Mouse (Mus musculus): ENCODE measurements around the gene Cep78.
"Not testable (repeated sequence)": the region's sequence is repeated elsewhere in the genome, so short reads cannot be mapped to it uniquely, and the experiment has no call there.

Cep78 gene

GRCm38 (mm10) chr19:15984449-15985171 is at the start of gene Cep78:
Cep78 (minus strand) TSS chr19:15984989.
- no peak for DNase-seq (ENCODE audit: extremely low read depth, low read depth, low spot score)

GRCm38 (mm10) chr19:16031276-16031675 is 46.5 kb upstream of the Cep78 start:
- no peak for DNase-seq (ENCODE audit: extremely low read depth, low read depth, low spot score)

- not testable (repeated sequence) for DNase-seq (ENCODE audit: extremely low read depth, low read depth, low spot score)
These were observed 44.5 kb upstream of the Cep78 start for GRCm38 (mm10) chr19:16029253-16029771.

GRCm38 (mm10) chr19:16028746-16029252 is 44.0 kb upstream of the Cep78 start:
- DNase-seq (ENCODE audit: extremely low read depth, low read depth, low spot score): no peak

- no peak for DNase-seq (ENCODE audit: extremely low read depth, low read depth, low spot score)
These were observed 43.3 kb upstream of the Cep78 start for GRCm38 (mm10) chr19:16027876-16028670.

GRCm38 (mm10) chr19:16026276-16026675 is 41.5 kb upstream of the Cep78 start:
- no peak for DNase-seq (ENCODE audit: extremely low read depth, low read depth, low spot score)

GRCm38 (mm10) chr19:16022178-16022577 is 37.4 kb upstream of the Cep78 start:
- no peak for DNase-seq (ENCODE audit: extremely low read depth, low read depth, low spot score)

GRCm38 (mm10) chr19:16016171-16016570 is 31.4 kb upstream of the Cep78 start:
- no peak for DNase-seq (ENCODE audit: extremely low read depth, low read depth, low spot score)

- no peak for DNase-seq (ENCODE audit: extremely low read depth, low read depth, low spot score)
These were observed 30.6 kb upstream of the Cep78 start for GRCm38 (mm10) chr19:16015191-16015968.

- no peak for DNase-seq (ENCODE audit: extremely low read depth, low read depth, low spot score)
These were observed 25.1 kb upstream of the Cep78 start for GRCm38 (mm10) chr19:16009746-16010337.

- no peak for DNase-seq (ENCODE audit: extremely low read depth, low read depth, low spot score)
These were observed 24.3 kb upstream of the Cep78 start for GRCm38 (mm10) chr19:16009111-16009510.

GRCm38 (mm10) chr19:16007131-16007530 is 22.3 kb upstream of the Cep78 start:
- no peak for DNase-seq (ENCODE audit: extremely low read depth, low read depth, low spot score)

- no peak for DNase-seq (ENCODE audit: extremely low read depth, low read depth, low spot score)
These were observed 13.4 kb upstream of the Cep78 start for GRCm38 (mm10) chr19:15998157-15998556.

GRCm38 (mm10) chr19:15996901-15997564 is 12.2 kb upstream of the Cep78 start:
- DNase-seq (ENCODE audit: extremely low read depth, low read depth, low spot score): no peak

GRCm38 (mm10) chr19:15990102-15990501 is 5.3 kb upstream of the Cep78 start:
- DNase-seq (ENCODE audit: extremely low read depth, low read depth, low spot score): no peak

GRCm38 (mm10) chr19:15985172-15985713 is 454 bp upstream of the Cep78 start:
- no peak for DNase-seq (ENCODE audit: extremely low read depth, low read depth, low spot score)

- DNase-seq (ENCODE audit: extremely low read depth, low read depth, low spot score): no peak
These were observed 947 bp downstream of the Cep78 start for GRCm38 (mm10) chr19:15983739-15984344.

GRCm38 (mm10) chr19:15982926-15983738 is 1.7 kb downstream of the Cep78 start:
- no peak for DNase-seq (ENCODE audit: extremely low read depth, low read depth, low spot score)

- no peak for DNase-seq (ENCODE audit: extremely low read depth, low read depth, low spot score)
These were observed 2.9 kb downstream of the Cep78 start for GRCm38 (mm10) chr19:15981861-15982260.

Measured in fat pad, adult 2 months (tissue).